Mouse (Mus musculus): ENCODE results near the gene Dgkh. TPM values are rescaled to one million over a fixed set of nuclear protein-coding genes. Genes with fewer than 3 reads are reported as not detected.

Dgkh gene
- polyA plus RNA-seq, 1 experiment = 0.38 TPM

DNA sequence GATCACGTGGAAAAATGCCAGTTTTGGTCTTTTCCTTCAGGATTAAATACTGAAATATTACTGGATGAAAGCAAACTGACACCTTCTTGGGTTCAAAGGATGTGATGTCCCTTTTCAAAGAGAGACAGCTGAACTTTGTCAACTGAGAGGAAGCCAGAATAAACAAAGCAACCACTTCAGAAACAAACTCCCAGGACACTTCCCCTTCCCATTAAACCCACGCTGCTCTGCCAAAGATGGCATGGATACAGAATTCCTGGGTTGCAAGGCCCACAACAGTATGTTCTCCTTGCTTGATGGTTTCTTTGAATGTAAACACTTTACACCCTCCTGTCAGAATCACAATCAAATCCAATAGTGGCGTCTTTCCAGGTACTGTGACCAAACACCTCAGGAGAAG, 87.0 kb downstream of the Dgkh start:
- WGBS = 66% methylated on average over 3 of the region's 3 CpGs

DNA sequence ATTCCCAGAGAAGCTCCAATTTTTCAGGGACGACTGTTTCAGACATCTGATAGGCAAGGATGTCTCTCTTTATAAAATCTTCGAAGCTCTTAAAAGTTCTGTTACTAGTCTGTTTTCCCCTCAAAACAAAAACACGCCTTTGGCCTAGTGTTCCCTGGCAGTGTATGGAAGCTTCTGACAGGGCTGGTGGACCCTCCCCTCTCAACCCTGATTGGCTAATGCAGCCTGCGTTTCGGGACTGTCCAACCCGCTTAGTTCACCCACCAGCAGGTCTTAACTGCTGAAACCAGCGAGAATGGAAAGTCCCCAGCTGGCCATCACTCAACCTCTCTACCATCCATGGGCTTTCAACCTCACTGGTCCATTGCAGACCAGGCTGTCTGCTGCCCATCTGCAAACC, 91.3 kb downstream of the Dgkh start:
- DNase-seq (ENCODE audit: low read depth, low spot score) = no peak
- 81% methylated on average over 7 of the region's 7 CpGs for WGBS

More for the DNA sequence above, 87.0 kb downstream of the Dgkh start:
- DNase-seq (ENCODE audit: low read depth, low spot score) = no peak

- DNase-seq (ENCODE audit: low read depth, low spot score) = no peak
- 67% methylated on average over 5 of the region's 5 CpGs for WGBS
Observed at GRCm38 (mm10) chr14:78639691-78640090, 92.9 kb downstream of the Dgkh start.

- DNase-seq (ENCODE audit: low read depth, low spot score) = no peak
- WGBS = 72% methylated on average over 14 of the region's 14 CpGs
Observed at GRCm38 (mm10) chr14:78635612-78636400, 96.8 kb downstream of the Dgkh start.

DNA sequence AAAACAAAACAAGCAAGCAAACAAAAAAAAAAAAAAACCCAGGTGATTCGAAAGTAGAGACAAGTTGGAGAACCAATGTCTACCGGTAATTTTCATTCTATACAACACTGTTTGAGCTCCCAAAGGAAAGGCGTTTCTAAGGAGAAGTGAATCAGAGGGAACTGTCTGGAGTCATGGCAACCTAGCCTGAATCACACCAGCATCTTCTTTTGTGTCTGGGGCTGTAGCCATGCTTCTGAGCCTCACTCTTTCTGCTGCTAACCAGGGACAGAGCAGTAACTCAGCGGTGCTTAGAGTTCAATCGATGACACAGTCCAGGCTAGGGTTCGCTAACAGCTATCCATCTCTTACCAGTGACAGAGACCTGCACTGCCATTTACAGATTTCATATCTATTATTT, 99.8 kb downstream of the Dgkh start:
- DNase-seq (ENCODE audit: low read depth, low spot score) = no peak
- 91% methylated on average over 6 of the region's 6 CpGs for WGBS

GRCm38 (mm10) chr14:78630923-78631875, 101.4 kb downstream of the Dgkh start:
- DNase-seq (ENCODE audit: low read depth, low spot score) = no peak

DNA sequence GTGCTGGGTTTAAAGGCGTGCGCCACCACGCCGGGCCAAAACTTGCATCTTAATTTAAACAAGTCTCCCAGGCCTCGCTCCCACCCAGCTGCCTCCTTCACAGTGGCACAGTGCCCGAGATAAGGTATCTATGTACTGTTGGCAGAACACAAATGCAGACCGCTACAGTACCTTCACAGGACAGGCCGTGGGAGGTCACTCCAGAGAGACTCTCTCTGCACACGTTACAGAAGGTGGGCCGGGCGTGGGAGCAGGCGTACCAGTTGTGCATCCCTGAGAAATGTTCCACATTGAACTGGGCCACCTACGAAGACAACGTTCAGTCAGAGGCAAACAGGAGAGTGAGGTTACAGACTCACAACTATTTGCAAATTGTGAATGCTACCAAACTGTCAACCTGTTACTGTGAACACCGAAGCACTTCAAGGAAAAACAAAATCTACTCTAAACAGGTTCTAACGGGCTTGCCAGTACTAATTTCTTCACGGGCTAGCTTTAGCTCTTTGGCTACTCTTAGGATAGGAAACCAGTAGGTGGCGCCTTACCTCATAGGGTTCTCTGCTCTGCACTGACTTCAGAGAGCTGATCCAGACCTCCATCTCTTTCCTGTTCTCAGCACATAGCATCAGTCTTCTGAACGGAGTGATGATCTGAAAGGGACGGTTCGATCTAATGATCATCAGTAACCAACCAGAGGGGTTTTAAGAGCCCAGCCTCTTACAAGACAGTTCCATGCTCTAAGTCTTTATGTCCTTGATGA, 104.9 kb downstream of the Dgkh start:
- peak; percentile 13 for DNase-seq (ENCODE audit: low read depth, low spot score)
- 80% methylated on average over 21 of the region's 21 CpGs for WGBS

More at GRCm38 (mm10) chr14:78630923-78631875, 101.4 kb downstream of the Dgkh start:
- 88% methylated on average over 4 of the region's 4 CpGs for WGBS

GRCm38 (mm10) chr14:78618883-78619295, 113.7 kb downstream of the Dgkh start:
- no peak for DNase-seq (ENCODE audit: low read depth, low spot score)
- WGBS = 61% methylated on average over 9 of the region's 9 CpGs

DNA sequence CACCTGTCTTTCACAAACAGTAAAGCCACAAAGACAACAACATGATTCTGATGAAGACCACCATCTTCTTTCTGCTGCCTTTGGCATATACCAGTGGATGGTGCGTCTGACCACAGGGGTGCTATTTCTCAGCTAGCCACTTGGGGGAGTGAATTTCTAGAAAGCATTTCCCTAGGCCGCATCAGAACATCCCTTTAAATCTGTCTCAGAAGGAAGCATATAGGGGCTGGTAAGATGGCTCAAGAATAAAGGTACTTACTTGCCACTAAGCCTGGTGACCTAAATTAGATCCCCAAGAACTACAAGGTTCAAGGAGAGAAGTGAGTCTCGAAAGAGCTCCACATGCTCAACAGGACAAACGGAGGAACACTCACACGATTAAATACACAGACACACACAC, 119.0 kb downstream of the Dgkh start:
- no peak for DNase-seq (ENCODE audit: low read depth, low spot score)
- WGBS = 84% methylated on average over 5 of the region's 5 CpGs

DNA sequence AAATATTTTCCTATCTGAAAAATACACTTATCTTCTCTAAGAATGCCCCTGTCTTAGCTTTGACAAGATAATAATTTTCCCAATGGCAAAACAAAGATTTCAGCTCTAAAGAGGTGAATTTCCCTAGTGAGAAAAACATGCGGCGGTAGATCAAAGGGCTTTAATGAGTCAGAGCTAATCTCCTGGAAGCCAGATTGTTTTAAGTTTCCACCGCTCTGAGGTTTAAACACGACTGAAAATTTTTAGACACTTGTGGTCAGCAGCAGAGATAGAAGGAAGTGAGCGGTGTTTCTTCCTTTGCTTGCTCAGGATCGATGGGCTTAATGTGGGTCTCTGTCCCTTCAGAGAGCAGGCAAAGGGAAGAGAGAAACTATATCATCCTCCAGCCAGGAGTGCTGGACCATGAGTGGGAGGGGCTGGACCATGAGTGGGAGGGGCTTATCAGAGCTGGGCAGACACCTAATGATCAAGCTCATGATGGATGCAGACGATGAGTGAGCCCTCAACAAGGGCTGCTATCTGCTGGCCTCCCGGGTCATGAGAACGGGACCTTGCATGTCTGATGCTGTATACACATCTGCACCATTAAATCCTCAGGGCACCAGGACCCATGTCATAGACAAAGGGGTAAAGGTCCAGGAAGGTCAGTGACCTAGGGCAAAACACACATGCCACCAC, 120.3 kb downstream of the Dgkh start:
- WGBS = 77% methylated on average over 9 of the region's 9 CpGs

GRCm38 (mm10) chr14:78594916-78595315, 137.7 kb downstream of the Dgkh start:
- DNase-seq (ENCODE audit: low read depth, low spot score) = no peak
- 87% methylated on average over 6 of the region's 6 CpGs for WGBS

More for the DNA sequence above, 120.3 kb downstream of the Dgkh start:
- no peak for DNase-seq (ENCODE audit: low read depth, low spot score)

GRCm38 (mm10) chr14:78592965-78593364, 139.6 kb downstream of the Dgkh start:
- no peak for DNase-seq (ENCODE audit: low read depth, low spot score)
- 88% methylated on average over 3 of the region's 3 CpGs for WGBS

DNA sequence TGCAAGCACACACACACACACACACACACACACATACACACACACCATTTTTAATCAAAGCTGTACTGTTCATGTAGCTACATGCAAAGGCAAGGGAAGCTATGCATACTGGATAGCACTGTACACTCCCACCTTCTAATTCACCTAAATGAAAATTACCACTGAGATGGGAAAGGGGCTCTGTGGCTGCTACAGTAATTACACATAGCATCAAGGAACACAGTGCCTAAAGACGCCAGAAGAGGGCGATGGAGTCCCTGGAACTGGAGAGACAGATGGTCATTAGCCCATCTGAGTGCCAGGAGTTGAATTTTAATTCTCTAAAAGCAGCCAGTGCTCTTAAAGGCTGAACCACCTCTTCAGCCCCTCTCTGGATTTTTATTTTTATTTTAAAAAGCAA, 142.2 kb downstream of the Dgkh start:
- 37% methylated on average over 2 of the region's 2 CpGs for WGBS
- no peak for DNase-seq (ENCODE audit: low read depth, low spot score)

GRCm38 (mm10) chr14:78584222-78584621, 148.4 kb downstream of the Dgkh start:
- WGBS = 83% methylated on average over 13 of the region's 13 CpGs
- DNase-seq (ENCODE audit: low read depth, low spot score) = no peak

- no peak for DNase-seq (ENCODE audit: low read depth, low spot score)
Observed at GRCm38 (mm10) chr14:78583168-78583567, 149.4 kb downstream of the Dgkh start.

GRCm38 (mm10) chr14:78575899-78576298, 156.7 kb downstream of the Dgkh start:
- no peak for DNase-seq (ENCODE audit: low read depth, low spot score)
- 81% methylated on average over 13 of the region's 13 CpGs for WGBS

DNA sequence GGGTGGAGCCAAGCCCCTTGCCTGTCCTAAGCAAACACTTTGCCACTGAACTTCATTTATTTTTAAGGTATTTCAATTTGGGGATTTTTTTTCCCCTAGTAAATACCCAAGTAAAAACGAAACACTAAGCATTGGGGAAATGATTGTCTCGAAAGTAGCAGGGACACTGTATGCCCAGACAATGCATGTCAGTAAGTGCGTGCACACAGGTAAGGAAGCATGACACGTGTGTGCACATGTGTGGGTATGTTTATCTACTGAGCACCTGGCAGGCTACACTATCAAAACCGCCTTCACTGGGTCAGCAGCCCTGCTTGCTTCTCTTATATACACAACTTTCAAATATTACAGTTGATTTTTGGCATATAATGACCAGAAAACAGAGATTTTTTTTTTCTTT, 164.2 kb downstream of the Dgkh start:
- 92% methylated on average over 5 of the region's 5 CpGs for WGBS
- no peak for DNase-seq (ENCODE audit: low read depth, low spot score)

DNA sequence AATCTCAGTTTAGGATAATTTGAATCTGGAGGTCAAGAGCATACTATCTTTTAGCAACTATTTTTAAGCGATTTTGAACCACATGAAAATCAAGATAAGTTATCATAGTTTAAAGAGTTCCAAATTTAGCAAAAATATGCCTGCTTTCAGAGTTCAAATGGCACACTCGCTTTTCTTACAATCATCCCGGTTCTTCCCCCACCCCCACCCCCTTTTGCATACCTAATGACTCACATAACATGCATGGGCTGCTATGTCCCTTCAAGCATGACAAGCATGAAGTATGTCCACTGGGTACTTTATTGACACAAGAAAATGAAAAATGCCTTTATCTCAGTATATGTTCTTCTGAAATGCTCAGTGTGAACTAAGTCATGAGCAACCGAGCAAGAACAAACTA, 166.1 kb downstream of the Dgkh start:
- WGBS = 85% methylated on average over 4 of the region's 4 CpGs
- DNase-seq (ENCODE audit: low read depth, low spot score) = no peak

DNA sequence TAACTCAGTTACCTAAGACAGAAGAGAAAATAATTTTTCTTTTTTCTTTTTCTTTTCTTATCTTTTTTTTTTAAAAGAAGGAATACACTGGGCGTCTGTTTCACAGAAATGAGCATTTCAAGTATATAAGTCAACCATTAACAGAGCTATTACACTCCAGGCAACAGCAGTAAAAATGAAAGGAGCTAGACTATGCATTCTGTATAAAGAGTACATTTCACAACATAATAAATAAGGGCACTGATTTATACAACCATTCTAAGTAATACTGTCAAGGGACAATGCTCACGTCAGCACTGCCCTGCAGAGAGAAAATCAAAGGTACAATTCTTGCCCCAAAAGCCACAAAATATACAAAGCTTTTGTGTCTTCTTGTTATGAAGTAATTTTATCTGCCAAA, 168.3 kb downstream of the Dgkh start:
- WGBS = 33% methylated on average over 2 of the region's 2 CpGs
- DNase-seq (ENCODE audit: low read depth, low spot score) = no peak

All from large intestine, adult 2 months (tissue).